Mouse (Mus musculus) midbrain, embryonic 15.5 days (tissue): ENCODE results near the gene Lce3c. TPM values are rescaled to one million over a fixed set of nuclear protein-coding genes. Genes with fewer than 3 reads are reported as not detected.

Experiments used
- polyA plus RNA-seq: library from polyadenylated mRNA; unstranded; fragments of >200 nt; fragmentation: Nextera tagmentation; extraction: Ambion mirVana; gene quantifications from 2 replicates; pipeline ENCODE4 v1.2.1, GENCODE M21; 2015

The Lce3c gene
- polyA plus RNA-seq, 1 experiment from 2014 or later = not detected

Other genes starting within 250 kb of the Lce3c start
- gene Lce1e, start 235.4 kb upstream of the Lce3c start, polyA plus RNA-seq = not detected in 2 replicates
- not detected in 2 replicates for gene Lce1f, start 224.1 kb upstream of the Lce3c start, polyA plus RNA-seq
- not detected in 2 replicates for gene Gm38119, start 205.4 kb upstream of the Lce3c start, polyA plus RNA-seq
- gene Lce1g, start 192.1 kb upstream of the Lce3c start, polyA plus RNA-seq = not detected in 2 replicates
- gene Lce1h, start 179.4 kb upstream of the Lce3c start, polyA plus RNA-seq = not detected in 2 replicates
- gene Lce1i, start 165.6 kb upstream of the Lce3c start, polyA plus RNA-seq = not detected in 2 replicates
- not detected in 2 replicates for gene Lce1j, start 154.0 kb upstream of the Lce3c start, polyA plus RNA-seq
- not detected in 2 replicates for gene Lce1k, start 136.6 kb upstream of the Lce3c start, polyA plus RNA-seq
- gene Kprp, start 117.2 kb upstream of the Lce3c start, polyA plus RNA-seq = not detected in 2 replicates
- not detected in 2 replicates for gene Lce1l, start 93.2 kb upstream of the Lce3c start, polyA plus RNA-seq
- not detected in 2 replicates for gene 2310050C09Rik, start 74.3 kb upstream of the Lce3c start, polyA plus RNA-seq
- not detected in 2 replicates for gene Lce3a, start 18.3 kb upstream of the Lce3c start, polyA plus RNA-seq
- gene Lce3b, start 11.5 kb upstream of the Lce3c start, polyA plus RNA-seq = not detected in 2 replicates
- gene Lce3d, start 12.9 kb downstream of the Lce3c start, polyA plus RNA-seq = not detected in 2 replicates
- not detected in 2 replicates for gene Lce3e, start 22.6 kb downstream of the Lce3c start, polyA plus RNA-seq
- not detected in 2 replicates for gene Lce3f, start 47.7 kb downstream of the Lce3c start, polyA plus RNA-seq
- 1.3 and 1.6 TPM in 2 replicates for gene Crct1, start 71.2 kb downstream of the Lce3c start, polyA plus RNA-seq
- gene Lce1m, start 74.6 kb downstream of the Lce3c start, polyA plus RNA-seq = not detected in 2 replicates
- not detected in 2 replicates for gene Gm4858, start 124.3 kb downstream of the Lce3c start, polyA plus RNA-seq
- not detected in 2 replicates for gene Crnn, start 200.3 kb downstream of the Lce3c start, polyA plus RNA-seq